ENCODE assay signal across 10 mouse cellular contexts in the genomic region with DNA sequence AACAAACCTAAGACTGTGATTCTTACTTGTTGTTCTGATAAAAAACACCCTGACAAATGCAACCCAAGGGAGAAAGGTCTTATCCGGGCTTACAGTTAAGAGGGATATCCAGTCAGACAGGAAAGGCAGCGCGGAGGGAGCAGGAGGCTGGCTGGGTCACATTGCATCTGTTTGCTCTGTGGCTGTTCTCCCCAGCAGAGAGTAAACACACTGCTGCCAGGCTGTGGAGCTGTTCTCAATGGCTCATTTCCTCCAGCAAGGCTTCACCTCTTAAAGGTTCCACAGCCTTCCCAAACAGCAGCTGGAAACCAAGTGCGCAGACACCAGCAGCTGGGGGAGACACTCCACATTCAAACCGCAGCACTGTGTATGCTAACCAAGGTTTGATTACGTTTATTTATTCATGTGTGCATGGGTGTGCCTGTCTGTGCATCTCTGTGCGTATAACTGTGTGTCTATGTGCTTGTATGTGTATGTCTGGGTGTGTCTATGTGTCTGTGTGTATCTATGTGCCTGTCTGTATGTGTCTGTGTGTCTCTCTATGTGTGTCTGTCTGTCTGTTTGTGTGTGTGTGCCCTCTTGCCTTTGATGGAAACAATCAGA.
"Had no signal": no experiment of that assay in that cellular context is flagged by ENCODE, and none has a peak within 500 bp of the region (broad histone marks: within the 10 kb centered on the region; RNA-seq: fewer than 3 reads in every experiment).

No protein-coding gene starts in this region.

- H3K9me3 ChIP-seq: limb, embryonic 13.5 days; midbrain, embryonic 12.5 days had no signal

- H3K36me3 ChIP-seq: limb, embryonic 13.5 days; midbrain, embryonic 12.5 days had no signal

- DNase-seq: kidney, adult 18-20 months; kidney, postnatal 10 days; kidney, postnatal 4 days; left cerebral cortex, postnatal 4 days; right cerebral cortex, postnatal 4 days; spleen, adult 18-20 months; thymus, postnatal 14 days had no signal

- H3K9ac ChIP-seq: limb, embryonic 13.5 days; liver, embryonic 14.5 days; midbrain, embryonic 12.5 days had no signal

- H3K4me3 ChIP-seq: limb, embryonic 13.5 days; midbrain, embryonic 12.5 days had no signal

- H3K4me1 ChIP-seq: midbrain, embryonic 12.5 days had no signal

- H3K27ac ChIP-seq: limb, embryonic 13.5 days; liver, embryonic 14.5 days; midbrain, embryonic 12.5 days had no signal

- H3K4me2 ChIP-seq: limb, embryonic 13.5 days; midbrain, embryonic 12.5 days had no signal

- H3K27me3 ChIP-seq: limb, embryonic 13.5 days; midbrain, embryonic 12.5 days had no signal
